Mouse (Mus musculus): ENCODE measurements at regions not wholly inside any gene's neighbourhood (a gene's known extent, or its start where the extent isn't known, plus 50 kb on each side); places are given as distances from the start of the nearest gene placed in this dataset.

- no peaks in the 10 kb centered on the region for H3K27me3 ChIP-seq (ENCODE audit: control insufficient read depth, insufficient read depth, low read length, poor library complexity, severe bottlenecking)
- no peak for DNase-seq (ENCODE audit: low read depth, low spot score)
Observed at GRCm38 (mm10) chr17:49196046-49196684, 232.0 kb upstream of the Mocs1 start.

GRCm38 (mm10) chr17:49201495-49201894, 226.7 kb upstream of the Mocs1 start:
- no peaks in the 10 kb centered on the region for H3K27me3 ChIP-seq (ENCODE audit: control insufficient read depth, insufficient read depth, low read length, poor library complexity, severe bottlenecking)
- DNase-seq (ENCODE audit: low read depth, low spot score): no peak
- H3K36me3 ChIP-seq (ENCODE audit: control insufficient read depth, insufficient read depth, low read length, poor library complexity, severe bottlenecking): no peaks in the 10 kb centered on the region

More at GRCm38 (mm10) chr17:49196046-49196684, 232.0 kb upstream of the Mocs1 start:
- no peaks in the 10 kb centered on the region for H3K36me3 ChIP-seq (ENCODE audit: control insufficient read depth, insufficient read depth, low read length, poor library complexity, severe bottlenecking)

GRCm38 (mm10) chr17:49205095-49205494, 223.1 kb upstream of the Mocs1 start:
- Histone ChIP-seq H3K36me3 (ENCODE audit: control insufficient read depth, insufficient read depth, low read length, poor library complexity, severe bottlenecking) (no peaks in the 10 kb centered on the region), H3K27me3 (ENCODE audit: control insufficient read depth, insufficient read depth, low read length, poor library complexity, severe bottlenecking) (no peaks in the 10 kb centered on the region)
- no peak for DNase-seq (ENCODE audit: low read depth, low spot score)

- H3K27me3 ChIP-seq (ENCODE audit: control insufficient read depth, insufficient read depth, low read length, poor library complexity, severe bottlenecking): no peaks in the 10 kb centered on the region
- H3K36me3 ChIP-seq (ENCODE audit: control insufficient read depth, insufficient read depth, low read length, poor library complexity, severe bottlenecking): no peaks in the 10 kb centered on the region
- DNase-seq (ENCODE audit: low read depth, low spot score): no peak
Observed at GRCm38 (mm10) chr17:49205564-49205963, 222.6 kb upstream of the Mocs1 start.

GRCm38 (mm10) chr17:49206708-49207107, 221.5 kb upstream of the Mocs1 start:
- Histone ChIP-seq H3K36me3 (ENCODE audit: control insufficient read depth, insufficient read depth, low read length, poor library complexity, severe bottlenecking) (no peaks in the 10 kb centered on the region), H3K27me3 (ENCODE audit: control insufficient read depth, insufficient read depth, low read length, poor library complexity, severe bottlenecking) (no peaks in the 10 kb centered on the region)
- no peak for DNase-seq (ENCODE audit: low read depth, low spot score)

- H3K27me3 ChIP-seq (ENCODE audit: control insufficient read depth, insufficient read depth, low read length, poor library complexity, severe bottlenecking): no peaks in the 10 kb centered on the region
- no peak for DNase-seq (ENCODE audit: low read depth, low spot score)
Observed at GRCm38 (mm10) chr17:49208315-49208820, 219.8 kb upstream of the Mocs1 start.

GRCm38 (mm10) chr17:49212918-49213317, 215.2 kb upstream of the Mocs1 start:
- DNase-seq (ENCODE audit: low read depth, low spot score): no peak
- H3K36me3 ChIP-seq (ENCODE audit: control insufficient read depth, insufficient read depth, low read length, poor library complexity, severe bottlenecking): no peaks in the 10 kb centered on the region
- no peaks in the 10 kb centered on the region for H3K27me3 ChIP-seq (ENCODE audit: control insufficient read depth, insufficient read depth, low read length, poor library complexity, severe bottlenecking)

More at GRCm38 (mm10) chr17:49208315-49208820, 219.8 kb upstream of the Mocs1 start:
- no peaks in the 10 kb centered on the region for H3K36me3 ChIP-seq (ENCODE audit: control insufficient read depth, insufficient read depth, low read length, poor library complexity, severe bottlenecking)

- Histone ChIP-seq H3K27me3 (ENCODE audit: control insufficient read depth, insufficient read depth, low read length, poor library complexity, severe bottlenecking) (no peaks in the 10 kb centered on the region), H3K36me3 (ENCODE audit: control insufficient read depth, insufficient read depth, low read length, poor library complexity, severe bottlenecking) (no peaks in the 10 kb centered on the region)
- no peak for DNase-seq (ENCODE audit: low read depth, low spot score)
Observed at GRCm38 (mm10) chr17:49215281-49215680, 212.9 kb upstream of the Mocs1 start.

GRCm38 (mm10) chr17:49219512-49220197, 208.5 kb upstream of the Mocs1 start:
- Histone ChIP-seq H3K36me3 (ENCODE audit: control insufficient read depth, insufficient read depth, low read length, poor library complexity, severe bottlenecking) (no peaks in the 10 kb centered on the region), H3K27me3 (ENCODE audit: control insufficient read depth, insufficient read depth, low read length, poor library complexity, severe bottlenecking) (no peaks in the 10 kb centered on the region)
- no peak for DNase-seq (ENCODE audit: low read depth, low spot score)

- no peaks in the 10 kb centered on the region for H3K36me3 ChIP-seq (ENCODE audit: control insufficient read depth, insufficient read depth, low read length, poor library complexity, severe bottlenecking)
- H3K27me3 ChIP-seq (ENCODE audit: control insufficient read depth, insufficient read depth, low read length, poor library complexity, severe bottlenecking): no peaks in the 10 kb centered on the region
- DNase-seq (ENCODE audit: low read depth, low spot score): no peak
Observed at GRCm38 (mm10) chr17:49223212-49223611, 204.9 kb upstream of the Mocs1 start.

- DNase-seq (ENCODE audit: low read depth, low spot score): no peak
- no peaks in the 10 kb centered on the region for H3K27me3 ChIP-seq (ENCODE audit: control insufficient read depth, insufficient read depth, low read length, poor library complexity, severe bottlenecking)
- H3K36me3 ChIP-seq (ENCODE audit: control insufficient read depth, insufficient read depth, low read length, poor library complexity, severe bottlenecking): no peaks in the 10 kb centered on the region
Observed at GRCm38 (mm10) chr17:49223651-49224050, 204.5 kb upstream of the Mocs1 start.

GRCm38 (mm10) chr17:49225255-49226015, 202.7 kb upstream of the Mocs1 start:
- no peak for DNase-seq (ENCODE audit: low read depth, low spot score)
- no peaks in the 10 kb centered on the region for H3K36me3 ChIP-seq (ENCODE audit: control insufficient read depth, insufficient read depth, low read length, poor library complexity, severe bottlenecking)
- H3K27me3 ChIP-seq (ENCODE audit: control insufficient read depth, insufficient read depth, low read length, poor library complexity, severe bottlenecking): no peaks in the 10 kb centered on the region

GRCm38 (mm10) chr17:49226016-49226400, 202.2 kb upstream of the Mocs1 start:
- H3K36me3 ChIP-seq (ENCODE audit: control insufficient read depth, insufficient read depth, low read length, poor library complexity, severe bottlenecking): no peaks in the 10 kb centered on the region
- DNase-seq (ENCODE audit: low read depth, low spot score): no peak

GRCm38 (mm10) chr17:49231287-49231686, 196.9 kb upstream of the Mocs1 start:
- no peak for DNase-seq (ENCODE audit: low read depth, low spot score)
- Histone ChIP-seq H3K36me3 (ENCODE audit: control insufficient read depth, insufficient read depth, low read length, poor library complexity, severe bottlenecking) (no peaks in the 10 kb centered on the region), H3K27me3 (ENCODE audit: control insufficient read depth, insufficient read depth, low read length, poor library complexity, severe bottlenecking) (no peaks in the 10 kb centered on the region)

More at GRCm38 (mm10) chr17:49226016-49226400, 202.2 kb upstream of the Mocs1 start:
- no peaks in the 10 kb centered on the region for H3K27me3 ChIP-seq (ENCODE audit: control insufficient read depth, insufficient read depth, low read length, poor library complexity, severe bottlenecking)

- DNase-seq (ENCODE audit: low read depth, low spot score): no peak
- Histone ChIP-seq H3K27me3 (ENCODE audit: control insufficient read depth, insufficient read depth, low read length, poor library complexity, severe bottlenecking) (no peaks in the 10 kb centered on the region), H3K36me3 (ENCODE audit: control insufficient read depth, insufficient read depth, low read length, poor library complexity, severe bottlenecking) (no peaks in the 10 kb centered on the region)
Observed at GRCm38 (mm10) chr17:49240097-49240496, 188.1 kb upstream of the Mocs1 start.

All from splenic B cell, adult 2 months (primary cell).